Mouse (Mus musculus) bone marrow macrophage, adult 2 months (primary cell): ENCODE measurements around the gene Armc6. TPM values are rescaled to one million over a fixed set of nuclear protein-coding genes. Genes with fewer than 3 reads are reported as not detected.

Source experiments
- H3K27ac ChIP-seq: 2 replicates; pipeline ENCODE4 v1.5.1; 2012; ENCODE audit warnings: low read depth, low read length; ENCODE audit not compliant: insufficient read depth
- H3K4me1 ChIP-seq: 2 replicates; pipeline ENCODE4 v1.6.1; 2012; ENCODE audit warnings: low read length; ENCODE audit not compliant: control insufficient read depth, insufficient read depth
- H3K4me3 ChIP-seq: 2 replicates; pipeline ENCODE4 v1.5.1; 2012; ENCODE audit warnings: mild to moderate bottlenecking, low read length, moderate library complexity; ENCODE audit not compliant: insufficient read depth
- CTCF ChIP-seq: IDR thresholded peaks from 2 replicates; pipeline ENCODE4 v1.5.1; 2012; ENCODE audit warnings: low read depth, mild to moderate bottlenecking, low read length, moderate library complexity
- POLR2A ChIP-seq: IDR thresholded peaks from 2 replicates; pipeline ENCODE4 v1.6.1; 2012; ENCODE audit warnings: mild to moderate bottlenecking, low read depth, low read length, borderline replicate concordance
- polyA plus RNA-seq: library from polyadenylated mRNA; stranded (reverse); fragments of >200 nt; gene quantifications from 2 replicates; pipeline ENCODE4 v1.2.4, GENCODE M21; 2012; ENCODE audit not compliant: missing spikeins, insufficient read depth, insufficient read length

Gene Armc6
- polyA plus RNA-seq, 1 experiment: 5.0 TPM

GRCm38 (mm10) chr8:70268311-70268710 is 34.0 kb upstream of the Armc6 start:
- Histone ChIP-seq H3K4me3 (no peak overlapping the region), H3K27ac (peak overlapping the region; percentile 73), H3K4me1 (peaks cover 51% of the 10 kb centered on the region)
- no peak for TF ChIP-seq POLR2A
- TF ChIP-seq CTCF: no peak

GRCm38 (mm10) chr8:70267674-70268073 is 33.4 kb upstream of the Armc6 start:
- TF ChIP-seq CTCF (no peak), POLR2A (no peak)
- Histone ChIP-seq H3K27ac (no peak overlapping the region), H3K4me1 (peaks cover 45% of the 10 kb centered on the region), H3K4me3 (no peak overlapping the region)

- Histone ChIP-seq H3K27ac (no peak overlapping the region), H3K4me1 (no peaks in the 10 kb centered on the region), H3K4me3 (no peak overlapping the region)
- TF ChIP-seq POLR2A (no peak), CTCF (no peak)
Measured at GRCm38 (mm10) chr8:70259043-70259442, 24.8 kb upstream of the Armc6 start.

- Histone ChIP-seq H3K4me3 (no peak overlapping the region), H3K27ac (no peak overlapping the region), H3K4me1 (no peaks in the 10 kb centered on the region)
- TF ChIP-seq CTCF: no peak
- no peak for TF ChIP-seq POLR2A
Measured at GRCm38 (mm10) chr8:70258600-70258999, 24.3 kb upstream of the Armc6 start.

- TF ChIP-seq CTCF (no peak), POLR2A (no peak)
- no peak overlapping the region for H3K27ac ChIP-seq
- no peak overlapping the region for H3K4me3 ChIP-seq
- no peaks in the 10 kb centered on the region for H3K4me1 ChIP-seq
Measured at GRCm38 (mm10) chr8:70257456-70257855, 23.2 kb upstream of the Armc6 start.

GRCm38 (mm10) chr8:70254628-70255027 is 20.4 kb upstream of the Armc6 start:
- Histone ChIP-seq H3K4me3 (no peak overlapping the region), H3K27ac (no peak overlapping the region), H3K4me1 (no peaks in the 10 kb centered on the region)
- TF ChIP-seq POLR2A (no peak), CTCF (no peak)

GRCm38 (mm10) chr8:70247841-70248240 is 13.6 kb upstream of the Armc6 start:
- Histone ChIP-seq H3K27ac (no peak overlapping the region), H3K4me1 (no peaks in the 10 kb centered on the region), H3K4me3 (no peak overlapping the region)
- no peak for TF ChIP-seq POLR2A
- TF ChIP-seq CTCF: no peak

- H3K4me3 ChIP-seq: no peak overlapping the region
- H3K4me1 ChIP-seq: no peaks in the 10 kb centered on the region
- no peak for TF ChIP-seq CTCF
- TF ChIP-seq POLR2A: no peak
- no peak overlapping the region for H3K27ac ChIP-seq
Measured at GRCm38 (mm10) chr8:70246622-70247021, 12.4 kb upstream of the Armc6 start.

GRCm38 (mm10) chr8:70240642-70241041 is 6.4 kb upstream of the Armc6 start:
- no peak for TF ChIP-seq CTCF
- TF ChIP-seq POLR2A: no peak
- peaks cover 5% of the 10 kb centered on the region for H3K4me1 ChIP-seq
- no peak overlapping the region for H3K27ac ChIP-seq
- no peak overlapping the region for H3K4me3 ChIP-seq

- Histone ChIP-seq H3K27ac (no peak overlapping the region), H3K4me1 (peaks cover 8% of the 10 kb centered on the region), H3K4me3 (no peak overlapping the region)
- TF ChIP-seq CTCF: no peak
- TF ChIP-seq POLR2A: no peak
Measured at GRCm38 (mm10) chr8:70237842-70238241, 3.6 kb upstream of the Armc6 start.

GRCm38 (mm10) chr8:70234781-70235128 is 489 bp upstream of the Armc6 start:
- Histone ChIP-seq H3K27ac (peak overlapping the region; percentile 38; the same call in 1 of the 2 replicates), H3K4me3 (peak overlapping the region; percentile 63), H3K4me1 (peaks cover 8% of the 10 kb centered on the region)
- TF ChIP-seq POLR2A: no peak
- no peak for TF ChIP-seq CTCF

GRCm38 (mm10) chr8:70233606-70234005 is 660 bp downstream of the Armc6 start:
- Histone ChIP-seq H3K4me3 (peak overlapping the region; percentile 63), H3K4me1 (peaks cover 8% of the 10 kb centered on the region), H3K27ac (no peak overlapping the region)
- TF ChIP-seq POLR2A (no peak), CTCF (no peak)
